Comparison of ENCODE assay signal across 31 mouse cellular contexts in genomic region chr15:20660221-20660620, GRCm38 (mm10). TPM values are rescaled to one million over a fixed set of nuclear protein-coding genes. Genes with fewer than 3 reads are reported as not detected.
"Had no signal": no experiment of that assay in that cellular context is flagged by ENCODE, and none has a peak within 500 bp of the region (broad histone marks: within the 10 kb centered on the region; RNA-seq: fewer than 3 reads in every experiment).

No protein-coding gene starts in this region.

- H3K27me3 ChIP-seq: limb, embryonic 13.5 days; liver, embryonic 12.5 days; liver, embryonic 15.5 days; lung, embryonic 15.5 days; megakaryocyte, embryonic 14.5 days; midbrain, embryonic 13.5 days; neural tube, embryonic 13.5 days; stomach, embryonic 15.5 days had no signal

- ATAC-seq: intestine, postnatal 0 days; liver, embryonic 12.5 days; midbrain, embryonic 13.5 days; midbrain, embryonic 16.5 days had no signal

- H3K4me1 ChIP-seq: limb, embryonic 10.5 days; limb, embryonic 13.5 days; liver, embryonic 12.5 days; liver, embryonic 15.5 days; lung, embryonic 15.5 days; megakaryocyte, embryonic 14.5 days; midbrain, embryonic 10.5 days; midbrain, embryonic 13.5 days; neural tube, embryonic 13.5 days; stomach, embryonic 15.5 days had no signal

- H3K4me2 ChIP-seq: limb, embryonic 13.5 days; liver, embryonic 12.5 days; liver, embryonic 15.5 days; lung, embryonic 15.5 days; midbrain, embryonic 13.5 days; neural tube, embryonic 13.5 days; stomach, embryonic 15.5 days had no signal

- DNase-seq: kidney, adult 2 months; kidney, postnatal 25 days; layer of hippocampus, adult 9-11 months; liver; lung, adult 18-20 months; lung, postnatal 10 days; lung, postnatal 36 days; retina, postnatal 1 day; spleen, adult 18-20 months; thymus, postnatal 25 days had no signal

- H3K9me3 ChIP-seq: limb, embryonic 10.5 days; limb, embryonic 13.5 days; liver, embryonic 12.5 days; liver, embryonic 15.5 days; lung, embryonic 15.5 days; megakaryocyte, embryonic 14.5 days; midbrain, embryonic 10.5 days; midbrain, embryonic 13.5 days; neural tube, embryonic 13.5 days; stomach, embryonic 15.5 days had no signal

- H3K4me3 ChIP-seq: layer of hippocampus, adult 2 months; left cerebral cortex, adult 2 months; limb, embryonic 10.5 days; limb, embryonic 13.5 days; liver, embryonic 12.5 days; liver, embryonic 15.5 days; lung, embryonic 15.5 days; megakaryocyte, embryonic 14.5 days; midbrain, embryonic 10.5 days; midbrain, embryonic 13.5 days; myocyte; neural tube, embryonic 13.5 days; stomach, embryonic 15.5 days had no signal

- H3K9ac ChIP-seq: limb, embryonic 13.5 days; liver, embryonic 12.5 days; liver, embryonic 15.5 days; lung, embryonic 15.5 days; midbrain, embryonic 13.5 days; neural tube, embryonic 13.5 days; stomach, embryonic 15.5 days had no signal

- H3K36me3 ChIP-seq: limb, embryonic 10.5 days; limb, embryonic 13.5 days; liver, embryonic 12.5 days; liver, embryonic 15.5 days; lung, embryonic 15.5 days; midbrain, embryonic 10.5 days; midbrain, embryonic 13.5 days; neural tube, embryonic 13.5 days; stomach, embryonic 15.5 days had no signal

- H3K27ac ChIP-seq: kidney, postnatal 0 days; layer of hippocampus, adult 2 months; left cerebral cortex, adult 2 months; limb, embryonic 10.5 days; limb, embryonic 13.5 days; liver, embryonic 12.5 days; liver, embryonic 15.5 days; lung, embryonic 15.5 days; midbrain, embryonic 10.5 days; midbrain, embryonic 13.5 days; neural tube, embryonic 13.5 days; stomach, embryonic 15.5 days had no signal

RNA-seq across cellular contexts. Expression of gene Acot10, which starts 6.3 kb away (rescaled TPM):
- total RNA-seq: layer of hippocampus, adult 2 months; layer of hippocampus, postnatal 25 days; left cerebral cortex, adult 2 months; monocyte, adult 5-6 weeks; neutrophil, adult 5-6 weeks had no signal
- polyA plus RNA-seq: kidney, adult 2 months; kidney, embryonic 14.5 days; large intestine, adult 2 months; limb, embryonic 10.5 days; liver, embryonic 12.5 days; liver, embryonic 15.5 days had no signal
